Mouse (Mus musculus): ENCODE data around the gene Pla1a.

GRCm38 (mm10) chr16:38369000-38369399 lies 63.9 kb downstream of the Pla1a start:
- no peak for TF ChIP-seq POLR2A (IDR thresholded peaks at IDR 0.05; ENCODE audit: control insufficient read depth, low read depth, low read length)
- TF ChIP-seq CTCF (IDR thresholded peaks at IDR 0.05; ENCODE audit: control insufficient read depth, insufficient read depth, insufficient replicate concordance, low read depth, low read length) = no peak
